Mouse (Mus musculus) heart, embryonic 11.5 days (tissue): ENCODE measurements around the gene Lrp11. TPM values are rescaled to one million over a fixed set of nuclear protein-coding genes. Genes with fewer than 3 reads are reported as not detected.
"Not testable (repeated sequence)": the region's sequence is repeated elsewhere in the genome, so short reads cannot be mapped to it uniquely, and the experiment has no call there.

ENCODE experiments used
- ATAC-seq: fragments of 200-750 bp; cut with Nextera tagmentation; replicated peaks from 2 replicates; pipeline ENCODE4 v1.8.0; 2017; ENCODE audit warnings: moderate library complexity; ENCODE audit not compliant: insufficient number of reproducible peaks, low FRiP score, low TSS enrichment
- H3K27ac ChIP-seq: fragments of 300-500 bp; sonication (generic); 2 replicates; pipeline ENCODE4 v1.5.1; 2014; ENCODE audit warnings: mild to moderate bottlenecking, low read depth, low read length
- H3K27me3 ChIP-seq: fragments of 300-500 bp; sonication (generic); 2 replicates; pipeline ENCODE4 v1.6.1; 2014; ENCODE audit warnings: mild to moderate bottlenecking, low read length, mixed read lengths; ENCODE audit not compliant: control insufficient read depth, insufficient read depth
- H3K36me3 ChIP-seq: fragments of 300-500 bp; sonication (generic); 2 replicates; pipeline ENCODE4 v1.6.1; 2014; ENCODE audit warnings: mild to moderate bottlenecking, low read length, moderate library complexity, mixed read lengths; ENCODE audit not compliant: control insufficient read depth, insufficient read depth
- H3K4me1 ChIP-seq: fragments of 300-500 bp; sonication (generic); 2 replicates; pipeline ENCODE4 v1.6.1; 2014; ENCODE audit warnings: low read length; ENCODE audit not compliant: control insufficient read depth, insufficient read depth
- H3K4me2 ChIP-seq: fragments of 300-500 bp; sonication (generic); 2 replicates; pipeline ENCODE4 v1.6.1; 2014; ENCODE audit warnings: mild to moderate bottlenecking, moderate library complexity
- H3K4me3 ChIP-seq: fragments of 300-500 bp; sonication (generic); 2 replicates; pipeline ENCODE4 v1.5.1; 2014; ENCODE audit warnings: low read depth, low read length
- H3K9ac ChIP-seq: fragments of 300-500 bp; sonication (generic); 2 replicates; pipeline ENCODE4 v1.6.1; 2014; ENCODE audit warnings: mild to moderate bottlenecking, low read depth, low read length, moderate library complexity
- H3K9me3 ChIP-seq: fragments of 300-500 bp; sonication (generic); replicated peaks from 2 replicates; pipeline ENCODE4 v1.6.1; 2016; ENCODE audit warnings: low read length; ENCODE audit not compliant: control insufficient read depth
- WGBS: fragments of 180-500 bp; shearing (Covaris S2); extraction: QIAGEN DNeasy Blood & Tissue Kit; methylation state at CpG from one replicate; pipeline ENCODE4 v1.1.7; 2014; ENCODE audit not compliant: insufficient replicate concordance; 5-methylcytosine and 5-hydroxymethylcytosine counted together
- polyA plus RNA-seq: library from polyadenylated mRNA; unstranded; fragments of >200 nt; fragmentation: Nextera tagmentation; extraction: Ambion mirVana; gene quantifications from 2 replicates; pipeline ENCODE4 v1.2.1, GENCODE M21; 2014

The Lrp11 gene
- polyA plus RNA-seq, 1 experiment from 2014 or later: 2.1 TPM

DNA sequence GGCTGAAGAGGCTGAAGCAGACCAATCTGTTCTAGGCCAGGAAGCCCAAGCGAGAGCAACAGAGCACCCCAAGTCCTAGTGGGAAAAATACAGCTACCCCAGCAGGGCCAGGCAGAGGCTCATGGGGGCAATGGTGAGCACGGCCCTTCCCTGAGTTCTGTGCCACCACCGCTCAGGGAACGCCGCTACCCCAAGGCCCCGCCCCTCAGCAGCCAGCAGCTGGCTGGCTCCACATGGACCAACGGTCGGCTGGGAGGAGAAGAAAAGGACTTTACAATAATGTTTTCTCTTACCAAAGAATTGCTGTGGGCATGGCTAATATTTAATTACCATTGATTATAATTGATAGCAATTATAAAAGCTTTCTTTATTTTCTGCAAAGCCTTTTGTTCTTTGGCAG, 25.2 kb downstream of the Lrp11 start:
- Histone ChIP-seq H3K9ac (no peak overlapping the region), H3K4me3 (no peak overlapping the region), H3K27me3 (no peaks in the 10 kb centered on the region), H3K4me2 (no peak overlapping the region), H3K4me1 (no peaks in the 10 kb centered on the region), H3K36me3 (no peaks in the 10 kb centered on the region), H3K9me3 (no peaks in the 10 kb centered on the region; the same call in 1 of the 2 replicates), H3K27ac (no peak overlapping the region)
- WGBS: 80% methylated on average over 8 of the region's 8 CpGs
- ATAC-seq: no peak

DNA sequence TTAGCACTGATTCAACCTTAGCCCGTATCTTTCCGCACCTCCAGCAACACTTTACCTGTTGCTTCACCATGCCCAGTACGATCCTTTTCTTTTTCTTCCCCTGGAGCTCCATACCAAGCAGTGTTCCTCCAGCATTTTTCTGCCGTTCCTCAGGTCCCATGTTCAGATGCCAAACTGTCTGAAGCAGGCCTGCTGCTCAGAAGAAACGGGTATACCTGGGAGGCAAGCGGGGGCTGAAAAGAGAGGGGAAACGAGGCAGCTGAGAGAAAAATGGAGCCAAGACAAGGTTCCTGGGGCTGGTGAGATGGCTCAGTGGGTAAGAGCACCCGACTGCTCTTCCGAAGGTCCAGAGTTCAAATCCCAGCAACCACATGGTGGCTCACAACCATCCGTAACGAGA, 27.5 kb downstream of the Lrp11 start:
- ATAC-seq, H3K27me3 ChIP-seq, H3K36me3 ChIP-seq, H3K27ac ChIP-seq, H3K9me3 ChIP-seq, H3K4me2 ChIP-seq, H3K9ac ChIP-seq, H3K4me3 ChIP-seq: not testable (repeated sequence)
- peaks cover 15% of the 10 kb centered on the region for H3K4me1 ChIP-seq
- WGBS: 89% methylated on average over 9 of the region's 11 CpGs

DNA sequence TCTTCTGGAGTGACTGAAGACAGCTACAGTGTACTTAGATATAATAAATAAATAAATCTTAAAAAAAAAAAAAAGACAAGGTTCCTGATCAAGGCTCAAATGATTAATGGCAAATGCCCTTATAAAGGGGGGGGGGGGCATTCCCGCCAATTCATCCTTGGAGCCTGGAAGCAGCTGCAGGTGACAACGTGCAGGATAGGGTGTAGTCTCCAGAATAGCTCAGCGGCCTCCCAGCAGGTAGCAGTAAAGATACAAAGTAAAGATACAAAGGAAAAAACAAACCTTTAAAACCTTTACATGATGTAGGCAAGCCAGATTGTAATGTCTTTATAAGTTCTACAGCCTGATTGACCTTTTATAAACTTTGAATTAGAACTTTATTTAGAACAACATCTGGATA, 28.0 kb downstream of the Lrp11 start:
- WGBS: 61% methylated on average over 3 of the region's 3 CpGs

DNA sequence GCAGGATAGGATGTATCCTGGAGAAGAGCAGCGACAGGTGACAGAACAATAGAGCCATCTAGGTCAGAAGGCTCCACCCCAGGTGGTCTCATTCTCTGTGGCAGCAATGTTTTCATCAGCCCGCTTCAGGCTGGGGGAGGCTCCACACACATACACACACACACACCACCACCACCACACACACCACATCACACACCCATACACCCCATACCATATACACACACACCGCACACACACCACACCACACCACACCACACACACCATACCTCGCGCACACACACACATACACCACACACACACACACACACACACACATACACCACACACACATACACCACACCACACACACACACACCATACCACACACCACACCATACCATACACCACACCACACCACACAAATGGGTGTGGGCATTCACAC, 30.2 kb downstream of the Lrp11 start:
- no peak overlapping the region for H3K9ac ChIP-seq
- H3K4me2 ChIP-seq: no peak overlapping the region
- no peak overlapping the region for H3K4me3 ChIP-seq
- peaks cover 22% of the 10 kb centered on the region for H3K4me1 ChIP-seq
- no peak overlapping the region for H3K27ac ChIP-seq
- no peaks in the 10 kb centered on the region for H3K27me3 ChIP-seq
- peak; percentile 61; the same call in 1 of the 2 replicates for ATAC-seq
- no peaks in the 10 kb centered on the region; the same call in 1 of the 2 replicates for H3K9me3 ChIP-seq
- 85% methylated on average over 5 of the region's 5 CpGs for WGBS
- H3K36me3 ChIP-seq: no peaks in the 10 kb centered on the region

More for the DNA sequence above, 28.0 kb downstream of the Lrp11 start:
- H3K36me3 ChIP-seq, ATAC-seq, H3K4me3 ChIP-seq, H3K9ac ChIP-seq, H3K27ac ChIP-seq, H3K4me2 ChIP-seq, H3K27me3 ChIP-seq, H3K9me3 ChIP-seq: not testable (repeated sequence)
- H3K4me1 ChIP-seq: peaks cover 15% of the 10 kb centered on the region

DNA sequence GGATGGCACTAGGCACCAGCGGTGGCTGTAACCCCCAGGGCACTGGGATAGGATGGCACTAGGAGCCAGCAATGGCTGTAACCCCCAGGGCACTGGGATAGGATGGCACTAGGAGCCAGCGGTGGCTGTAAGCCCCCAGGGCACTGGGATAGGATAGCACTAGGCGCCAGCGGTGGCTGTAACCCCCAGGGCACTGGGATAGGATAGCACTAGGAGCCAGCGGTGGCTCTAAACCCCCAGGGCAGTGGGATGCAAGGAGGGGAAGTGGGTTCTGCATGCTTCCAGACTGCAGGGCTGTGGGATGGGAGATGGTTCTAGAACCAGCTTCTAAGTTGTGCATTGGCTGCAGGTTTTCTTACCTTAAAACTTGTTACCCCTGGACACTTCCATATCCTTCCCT, 31.1 kb downstream of the Lrp11 start:
- no peak overlapping the region for H3K4me3 ChIP-seq
- 72% methylated on average over 5 of the region's 5 CpGs for WGBS
- no peaks in the 10 kb centered on the region for H3K27me3 ChIP-seq
- H3K9ac ChIP-seq: no peak overlapping the region
- no peaks in the 10 kb centered on the region for H3K9me3 ChIP-seq
- no peak overlapping the region for H3K27ac ChIP-seq
- peaks cover 22% of the 10 kb centered on the region for H3K4me1 ChIP-seq
- H3K4me2 ChIP-seq: no peak overlapping the region
- no peaks in the 10 kb centered on the region for H3K36me3 ChIP-seq
- ATAC-seq: no peak

DNA sequence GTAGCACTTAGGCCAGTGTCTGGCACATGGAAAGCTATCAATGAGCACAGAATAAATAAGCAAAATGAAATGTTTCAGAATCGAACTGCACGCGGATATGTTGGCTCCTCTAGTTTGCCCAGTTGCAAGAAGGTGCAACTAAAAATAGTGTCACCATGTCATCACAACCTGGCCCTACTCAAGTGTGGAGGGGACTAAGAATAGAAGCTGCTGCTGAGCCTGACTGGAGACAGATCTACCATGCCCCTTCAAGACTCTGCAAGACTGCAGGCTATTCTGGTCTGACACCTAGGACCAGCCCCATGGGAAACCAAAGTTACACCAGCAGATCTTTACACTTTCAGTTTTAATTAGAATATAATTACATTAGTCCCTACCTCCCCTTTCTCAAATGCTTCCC, 32.8 kb downstream of the Lrp11 start:
- H3K27ac ChIP-seq: peak overlapping the region; percentile 66
- ATAC-seq: no peak; the same call in 1 of the 2 replicates

DNA sequence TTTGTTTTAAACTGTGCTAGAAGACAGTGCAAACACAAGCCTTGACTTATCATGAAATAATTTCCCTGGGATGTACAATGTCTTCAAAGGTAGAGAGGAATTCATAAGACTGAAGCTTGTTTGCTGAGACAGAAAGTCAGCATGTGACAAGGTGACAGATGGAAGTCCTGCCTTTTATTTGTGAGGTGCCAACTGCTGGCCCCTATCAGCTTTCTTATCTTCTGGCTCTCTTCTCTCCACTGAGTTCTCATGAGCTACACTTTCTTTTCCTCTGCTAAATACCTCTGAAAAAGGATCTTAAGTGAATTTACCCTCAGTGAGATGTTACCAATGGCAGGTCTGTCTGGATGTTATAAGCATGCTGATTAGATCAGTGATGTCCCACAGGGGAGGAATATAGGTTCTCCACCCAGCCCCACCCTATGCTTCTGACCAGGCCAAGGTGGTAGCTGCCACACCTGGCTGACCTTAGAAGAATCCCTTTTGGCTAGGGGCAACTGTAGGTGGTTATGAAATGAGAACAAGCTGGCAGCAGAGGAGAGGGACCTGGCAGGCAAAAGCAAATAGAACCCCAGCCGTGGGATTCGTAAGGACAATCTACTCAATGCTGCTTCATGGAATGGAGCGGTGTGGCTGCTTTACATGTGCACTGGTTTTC, 34.4 kb downstream of the Lrp11 start:
- WGBS: 86% methylated on average over 3 of the region's 3 CpGs
- no peaks in the 10 kb centered on the region for H3K36me3 ChIP-seq
- H3K4me2 ChIP-seq: no peak overlapping the region
- no peaks in the 10 kb centered on the region for H3K27me3 ChIP-seq
- H3K9me3 ChIP-seq: no peaks in the 10 kb centered on the region
- H3K27ac ChIP-seq: no peak overlapping the region
- H3K9ac ChIP-seq: no peak overlapping the region
- no peak overlapping the region for H3K4me3 ChIP-seq
- peaks cover 28% of the 10 kb centered on the region for H3K4me1 ChIP-seq
- no peak for ATAC-seq

More for the DNA sequence above, 32.8 kb downstream of the Lrp11 start:
- no peak overlapping the region for H3K9ac ChIP-seq
- H3K4me2 ChIP-seq: no peak overlapping the region; the same call in 1 of the 2 replicates
- no peaks in the 10 kb centered on the region for H3K27me3 ChIP-seq
- no peaks in the 10 kb centered on the region for H3K36me3 ChIP-seq
- H3K4me3 ChIP-seq: no peak overlapping the region
- 28% methylated on average over 3 of the region's 3 CpGs for WGBS
- no peaks in the 10 kb centered on the region for H3K9me3 ChIP-seq
- peaks cover 22% of the 10 kb centered on the region for H3K4me1 ChIP-seq

DNA sequence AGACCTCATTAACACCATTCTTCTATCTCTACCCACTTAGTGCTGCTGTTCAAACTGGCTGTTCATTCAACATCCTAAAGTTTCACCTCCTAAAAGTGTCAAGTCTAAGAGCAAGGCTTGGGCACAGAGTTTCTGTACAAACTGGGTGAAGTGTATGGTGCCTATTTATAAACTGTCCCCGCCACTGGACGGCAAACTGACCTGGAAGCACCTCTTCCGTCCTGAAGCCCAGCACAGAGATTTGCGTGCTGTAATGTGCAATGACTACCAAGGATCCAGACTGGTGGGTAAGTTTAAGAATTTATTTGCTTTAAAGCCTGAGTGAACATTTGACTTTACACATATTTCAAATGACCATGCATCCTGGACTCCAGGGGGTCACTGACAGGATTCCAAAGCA, 39.5 kb downstream of the Lrp11 start:
- Histone ChIP-seq H3K9me3 (no peaks in the 10 kb centered on the region), H3K4me2 (no peak overlapping the region), H3K36me3 (no peaks in the 10 kb centered on the region), H3K9ac (no peak overlapping the region), H3K4me1 (peaks cover 9% of the 10 kb centered on the region), H3K4me3 (no peak overlapping the region), H3K27ac (no peak overlapping the region; the same call in 1 of the 2 replicates), H3K27me3 (no peaks in the 10 kb centered on the region)
- 62% methylated on average over 4 of the region's 4 CpGs for WGBS
- no peak for ATAC-seq

DNA sequence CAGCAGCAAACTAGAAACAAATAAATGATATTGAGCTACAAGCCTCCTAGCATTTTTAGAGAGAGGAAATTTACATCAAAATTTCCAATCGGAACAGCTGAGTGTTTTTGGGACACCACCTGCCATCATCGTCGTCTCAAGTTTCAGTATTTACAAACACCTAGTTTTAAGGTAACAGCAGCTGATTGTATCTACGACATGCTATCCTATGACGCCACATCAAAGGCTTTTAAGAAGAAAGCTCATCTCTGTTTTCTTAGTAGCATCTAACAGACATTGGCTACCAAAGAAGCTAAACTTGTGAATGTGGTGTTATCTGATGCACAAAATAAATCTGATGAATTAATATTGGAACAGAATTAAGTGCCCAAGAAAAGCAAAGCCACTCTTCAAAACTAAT, 40.7 kb downstream of the Lrp11 start:
- Histone ChIP-seq H3K36me3 (no peaks in the 10 kb centered on the region), H3K27me3 (no peaks in the 10 kb centered on the region), H3K4me2 (no peak overlapping the region), H3K4me1 (peaks cover 9% of the 10 kb centered on the region; the same call in 1 of the 2 replicates), H3K9ac (no peak overlapping the region), H3K4me3 (no peak overlapping the region), H3K9me3 (no peaks in the 10 kb centered on the region), H3K27ac (no peak overlapping the region)
- WGBS: 87% methylated on average over 5 of the region's 5 CpGs
- no peak for ATAC-seq
